Comparison of ENCODE assay signal across 8 mouse cellular contexts in the genomic region with DNA sequence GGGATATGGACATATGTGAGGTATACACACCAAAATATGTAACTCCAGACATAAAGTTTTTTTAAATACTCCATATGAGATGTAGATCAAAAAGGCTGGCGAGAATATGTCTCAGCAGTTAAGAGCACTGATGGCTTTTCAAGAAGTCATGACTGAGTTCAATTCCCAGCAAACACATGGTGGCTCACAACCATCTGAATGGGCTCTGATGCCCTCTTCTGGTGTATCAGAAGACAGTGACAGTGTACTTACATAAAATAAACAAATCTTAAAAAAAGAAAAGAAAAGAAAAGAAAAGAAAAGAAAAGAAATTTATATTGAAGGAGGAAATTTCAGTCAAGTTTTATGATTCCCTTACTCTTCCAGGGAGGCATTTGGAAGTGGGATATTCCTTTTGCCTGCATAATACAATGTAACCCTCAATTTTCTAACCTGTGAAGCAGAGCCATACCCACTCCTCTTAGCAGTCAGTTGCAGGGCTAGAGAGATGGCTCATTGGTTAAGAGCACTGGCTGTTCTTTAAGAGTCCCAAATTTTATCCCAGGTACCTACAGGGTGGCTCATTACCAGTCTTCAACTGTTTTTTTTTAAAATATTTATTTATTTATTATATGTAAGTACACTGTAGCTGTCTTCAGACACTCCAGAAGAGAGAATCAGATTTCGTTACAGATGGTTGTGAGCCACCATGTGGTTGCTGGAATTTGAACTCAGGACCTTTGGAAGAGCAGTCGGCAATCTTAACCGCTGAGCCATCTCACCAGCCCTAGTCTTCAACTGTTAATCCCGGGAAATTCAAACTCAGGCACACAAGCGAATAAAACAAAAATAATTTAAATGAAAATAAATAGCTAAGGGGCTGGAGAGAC. TPM values are rescaled to one million over a fixed set of nuclear protein-coding genes. Genes with fewer than 3 reads are reported as not detected.
A peak's percentile ranks its signal among the peaks of the same experiment; 100 is the strongest.
DNase-seq lines count a peak whose midpoint lies in the region; ATAC-seq lines count a peak whose summit lies in the region.

No protein-coding gene starts in this region.

- no peak overlapping the region for H3K9ac ChIP-seq in kidney, embryonic 16.5 days (replicated peaks; ENCODE audit: low read length)

- no peak overlapping the region for H3K4me2 ChIP-seq in kidney, embryonic 16.5 days (replicated peaks; ENCODE audit: low read depth, low read length)

- no peaks in the 10 kb centered on the region for H3K36me3 ChIP-seq in kidney, embryonic 16.5 days (ENCODE audit: insufficient read depth, low read length)
- H3K36me3 ChIP-seq in megakaryocyte, embryonic 14.5 days (replicated peaks; ENCODE audit: low read length) = no peaks in the 10 kb centered on the region

- no peak overlapping the region for H3K4me3 ChIP-seq in kidney, embryonic 16.5 days (ENCODE audit: low read length)
- peak overlapping the region; percentile 91 for H3K4me3 ChIP-seq in megakaryocyte, embryonic 14.5 days (replicated peaks)

- H3K27ac ChIP-seq in kidney, embryonic 16.5 days (ENCODE audit: low read length) = peak overlapping the region; percentile 76

- no peaks in the 10 kb centered on the region for H3K9me3 ChIP-seq in kidney, embryonic 16.5 days (ENCODE audit: low read length)
- H3K9me3 ChIP-seq in megakaryocyte, embryonic 14.5 days = no peaks in the 10 kb centered on the region

- no peak for DNase-seq in kidney, postnatal 10 days
- peak; percentile 49 for DNase-seq in NIH3T3 (ENCODE audit: low read depth)
- DNase-seq in cerebellum, adult 11-12 months = no peak
- no peak for DNase-seq in testis, postnatal 10 days (ENCODE audit: low spot score)
- no peak for DNase-seq in cerebellum, postnatal 25 days

- no peaks in the 10 kb centered on the region for H3K27me3 ChIP-seq in kidney, embryonic 16.5 days (ENCODE audit: insufficient read depth, low read length)
- no peaks in the 10 kb centered on the region for H3K27me3 ChIP-seq in megakaryocyte, embryonic 14.5 days (replicated peaks)

- 8% methylated on average over 6 of the region's 6 CpGs for WGBS in kidney, embryonic 16.5 days

- peaks cover 11% of the 10 kb centered on the region for H3K4me1 ChIP-seq in kidney, embryonic 16.5 days (ENCODE audit: insufficient read depth, low read length)
- peaks cover 35% of the 10 kb centered on the region for H3K4me1 ChIP-seq in megakaryocyte, embryonic 14.5 days

- ATAC-seq in kidney, embryonic 16.5 days (ENCODE audit: low FRiP score, low TSS enrichment) = no peak
- ATAC-seq in granulocyte monocyte progenitor cell, adult 5-6 weeks (replicated peaks; ENCODE audit: poor library complexity, severe bottlenecking) = peak; percentile 30

RNA-seq across cellular contexts. Expression of gene Taf12, which starts 5.1 kb away (rescaled TPM):
- 42.9 and 45.7 TPM in 2 replicates for polyA plus RNA-seq in kidney, embryonic 16.5 days (2015; fragmentation: Nextera tagmentation; extraction: Ambion mirVana)
- 23.1 and 25.5 TPM in 2 replicates for total RNA-seq in granulocyte monocyte progenitor cell, adult 5-6 weeks (2014; fragmentation: Nextera tagmentation)
- total RNA-seq in granulocyte monocyte progenitor cell, adult 5-6 weeks (2017) = 47.0 and 48.7 TPM in 2 replicates
- polyA plus RNA-seq in megakaryocyte, embryonic 14.5 days (2012; ENCODE audit: insufficient read depth, low replicate concordance) = 0.87 and 14.0 TPM in 2 replicates

RNA-seq across cellular contexts. Expression of gene Gmeb1, which starts 7.7 kb away (rescaled TPM):
- polyA plus RNA-seq in kidney, embryonic 16.5 days (2015; fragmentation: Nextera tagmentation; extraction: Ambion mirVana) = 39.3 and 45.1 TPM in 2 replicates
- 16.8 and 20.9 TPM in 2 replicates for total RNA-seq in granulocyte monocyte progenitor cell, adult 5-6 weeks (2014; fragmentation: Nextera tagmentation)
- 15.3 and 18.0 TPM in 2 replicates for total RNA-seq in granulocyte monocyte progenitor cell, adult 5-6 weeks (2017)
- 7.9 and 9.0 TPM in 2 replicates for polyA plus RNA-seq in megakaryocyte, embryonic 14.5 days (2012; ENCODE audit: insufficient read depth, low replicate concordance)

RNA-seq across cellular contexts. Expression of gene Rab42, which starts 34.1 kb away (rescaled TPM):
- polyA plus RNA-seq in kidney, embryonic 16.5 days (2015; fragmentation: Nextera tagmentation; extraction: Ambion mirVana) = 3.9 and 4.1 TPM in 2 replicates
- total RNA-seq in granulocyte monocyte progenitor cell, adult 5-6 weeks (2014; fragmentation: Nextera tagmentation) = 3.2 TPM in 1 of 2 replicates, not detected in the other
- not detected in 2 replicates for total RNA-seq in granulocyte monocyte progenitor cell, adult 5-6 weeks (2017)
- not detected in 2 replicates for polyA plus RNA-seq in megakaryocyte, embryonic 14.5 days (2012; ENCODE audit: insufficient read depth, low replicate concordance)

RNA-seq across cellular contexts. Expression of gene Ythdf2, which starts 57.0 kb away (rescaled TPM):
- 106 and 108 TPM in 2 replicates for polyA plus RNA-seq in kidney, embryonic 16.5 days (2015; fragmentation: Nextera tagmentation; extraction: Ambion mirVana)
- 55.2 and 65.3 TPM in 2 replicates for total RNA-seq in granulocyte monocyte progenitor cell, adult 5-6 weeks (2014; fragmentation: Nextera tagmentation)
- 63.6 and 81.8 TPM in 2 replicates for total RNA-seq in granulocyte monocyte progenitor cell, adult 5-6 weeks (2017)
- polyA plus RNA-seq in megakaryocyte, embryonic 14.5 days (2012; ENCODE audit: insufficient read depth, low replicate concordance) = 15.8 and 21.1 TPM in 2 replicates
